Mouse (Mus musculus): ENCODE measurements at regions not wholly inside any gene's neighbourhood (a gene's known extent, or its start where the extent isn't known, plus 50 kb on each side); places are given as distances from the start of the nearest gene placed in this dataset.

DNA sequence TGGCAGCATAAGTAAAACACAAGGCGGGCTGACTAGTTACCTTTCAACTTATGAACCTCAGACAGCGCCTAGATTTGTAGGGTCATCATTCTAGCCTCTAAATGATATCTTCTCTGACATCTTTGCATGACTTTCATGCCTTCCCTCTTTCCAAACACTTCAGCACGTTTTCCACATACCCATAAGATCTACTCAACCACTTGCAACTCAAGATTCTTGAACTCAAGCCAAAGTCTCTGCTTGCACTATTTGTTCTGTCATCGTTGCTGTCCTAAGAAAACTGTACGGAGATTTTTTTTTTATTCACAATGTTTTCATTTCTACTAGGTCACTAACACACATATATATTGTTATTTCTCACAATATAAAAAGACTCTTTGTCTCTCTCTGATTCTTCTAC is 150.8 kb upstream of the Lsm8 start:
- no peak for TF ChIP-seq EP300 (IDR thresholded peaks at IDR 0.05; ENCODE audit: low read depth)
- no peak for TF ChIP-seq CTCF (IDR thresholded peaks at IDR 0.05; ENCODE audit: low read depth)
- no peak overlapping the region for H3K27ac ChIP-seq
- no peaks in the 10 kb centered on the region for H3K9me3 ChIP-seq (ENCODE audit: control insufficient read depth, low read length)
- no peak overlapping the region for H3K4me3 ChIP-seq (ENCODE audit: insufficient read depth in 1 of 2, low read depth in 2 of 2, low read length in 2 of 2)
- H3K9ac ChIP-seq (replicated peaks), result no peak overlapping the region
- no peak overlapping the region for H3K4me2 ChIP-seq (ENCODE audit: low read depth)
- ATAC-seq (ENCODE audit: insufficient read depth) (no peak), DNase-seq (ENCODE audit: low read depth in 3 of 3, low spot score in 3 of 3) (no peak)
- H3K4me1 ChIP-seq (replicated peaks; ENCODE audit: control insufficient read depth in 2 of 2, insufficient read depth in 2 of 2, low read length in 1 of 2), result no peaks in the 10 kb centered on the region
- H3K27me3 ChIP-seq (ENCODE audit: control insufficient read depth, insufficient read depth, low read length), result no peaks in the 10 kb centered on the region
- H3K36me3 ChIP-seq (replicated peaks; ENCODE audit: control insufficient read depth, insufficient read depth, low read depth), result no peaks in the 10 kb centered on the region
- 58% methylated on average over 5 of the region's 5 CpGs for WGBS (ENCODE audit: insufficient replicate concordance)

DNA sequence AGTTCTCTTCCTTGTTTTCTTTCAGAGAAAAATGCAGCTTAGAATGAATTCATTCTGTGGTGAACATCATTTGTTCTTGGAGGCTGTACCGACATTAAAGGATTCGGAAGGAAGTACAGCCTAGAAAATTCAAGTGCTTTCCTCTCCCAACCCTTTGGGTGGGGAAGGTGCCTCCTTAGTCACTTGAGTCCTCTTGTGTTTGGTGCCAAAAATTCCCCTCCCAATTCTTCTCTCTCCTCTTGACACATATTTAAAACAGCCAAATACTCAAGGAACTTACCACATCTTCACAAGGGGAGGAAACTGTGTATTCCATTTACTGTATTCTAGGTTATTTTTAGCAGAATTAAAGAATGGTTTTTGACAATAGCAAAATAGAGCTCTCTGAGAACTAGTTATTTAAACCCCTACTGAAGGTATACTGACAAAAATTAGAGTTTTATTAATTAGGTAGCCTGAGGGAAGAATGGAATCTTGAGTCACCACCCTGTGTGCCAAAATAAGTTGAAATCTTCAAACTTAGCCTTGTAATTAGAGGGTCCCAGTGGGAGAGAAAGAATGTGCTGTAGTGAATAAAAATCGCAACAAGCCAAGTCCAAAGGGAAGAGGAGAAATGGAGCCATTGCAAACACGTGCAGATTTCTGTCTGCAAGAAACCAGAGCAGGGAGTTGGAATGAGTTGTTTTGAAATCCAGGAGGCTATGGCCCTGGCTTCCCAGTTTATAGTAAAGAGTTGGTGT is 149.2 kb upstream of the Lsm8 start:
- DNase-seq (ENCODE audit: low read depth in 3 of 3, low spot score in 3 of 3), result no peak
- 40% methylated on average over 4 of the region's 4 CpGs for WGBS (ENCODE audit: insufficient replicate concordance)
- no peak overlapping the region for H3K4me3 ChIP-seq (ENCODE audit: insufficient read depth in 1 of 2, low read depth in 2 of 2, low read length in 2 of 2)

GRCm38 (mm10) chr6:18699729-18700386 is 148.5 kb upstream of the Lsm8 start:
- no peak overlapping the region for H3K4me3 ChIP-seq (ENCODE audit: insufficient read depth in 1 of 2, low read depth in 2 of 2, low read length in 2 of 2)
- no peak for DNase-seq (ENCODE audit: low read depth in 3 of 3, low spot score in 3 of 3)
- ATAC-seq (ENCODE audit: insufficient read depth), result no peak
- H3K9ac ChIP-seq (replicated peaks), result no peak overlapping the region
- WGBS (ENCODE audit: insufficient replicate concordance), result 23% methylated on average over 12 of the region's 12 CpGs
- no peaks in the 10 kb centered on the region for H3K36me3 ChIP-seq (replicated peaks; ENCODE audit: control insufficient read depth, insufficient read depth, low read depth)
- no peaks in the 10 kb centered on the region for H3K9me3 ChIP-seq (ENCODE audit: control insufficient read depth, low read length)
- H3K27ac ChIP-seq, result no peak overlapping the region
- TF ChIP-seq EP300 (IDR thresholded peaks at IDR 0.05; ENCODE audit: low read depth) (no peak), CTCF (IDR thresholded peaks at IDR 0.05; ENCODE audit: low read depth) (no peak)
- no peaks in the 10 kb centered on the region for H3K4me1 ChIP-seq (replicated peaks; ENCODE audit: control insufficient read depth in 2 of 2, insufficient read depth in 2 of 2, low read length in 1 of 2)
- H3K4me2 ChIP-seq (ENCODE audit: low read depth), result no peak overlapping the region
- no peaks in the 10 kb centered on the region for H3K27me3 ChIP-seq (ENCODE audit: control insufficient read depth, insufficient read depth, low read length)

More for the DNA sequence above, 149.2 kb upstream of the Lsm8 start:
- no peaks in the 10 kb centered on the region for H3K27me3 ChIP-seq (ENCODE audit: control insufficient read depth, insufficient read depth, low read length)
- no peaks in the 10 kb centered on the region for H3K36me3 ChIP-seq (replicated peaks; ENCODE audit: control insufficient read depth, insufficient read depth, low read depth)
- no peak overlapping the region for H3K9ac ChIP-seq (replicated peaks)
- no peak overlapping the region for H3K4me2 ChIP-seq (ENCODE audit: low read depth)
- no peak overlapping the region for H3K27ac ChIP-seq
- TF ChIP-seq CTCF (IDR thresholded peaks at IDR 0.05; ENCODE audit: low read depth), result no peak
- TF ChIP-seq EP300 (IDR thresholded peaks at IDR 0.05; ENCODE audit: low read depth), result no peak
- H3K4me1 ChIP-seq (replicated peaks; ENCODE audit: control insufficient read depth in 2 of 2, insufficient read depth in 2 of 2, low read length in 1 of 2), result no peaks in the 10 kb centered on the region
- ATAC-seq (ENCODE audit: insufficient read depth), result no peak
- no peaks in the 10 kb centered on the region for H3K9me3 ChIP-seq (ENCODE audit: control insufficient read depth, low read length)

DNA sequence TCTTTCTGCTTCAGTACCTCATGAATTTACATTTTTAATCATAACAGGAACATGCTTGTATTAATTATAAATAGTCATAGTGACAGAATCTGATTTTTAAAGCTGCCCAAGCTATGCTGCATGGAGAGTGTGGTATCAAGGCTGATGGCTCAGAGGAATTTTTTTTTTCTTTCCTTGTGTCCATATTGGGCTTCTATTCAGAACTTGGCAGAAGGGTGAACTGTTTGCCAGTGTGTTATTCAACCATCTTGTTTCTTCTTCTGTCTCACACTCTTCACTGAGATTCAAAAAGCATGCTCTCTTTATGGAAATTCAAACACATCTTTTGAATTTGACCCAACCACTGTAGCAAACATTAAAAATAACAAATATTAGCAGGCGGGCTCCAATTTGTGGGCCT is 137.6 kb upstream of the Lsm8 start:
- 53% methylated on average over 1 of the region's 1 CpGs for WGBS (ENCODE audit: insufficient replicate concordance)
- DNase-seq (ENCODE audit: low read depth in 3 of 3, low spot score in 3 of 3) (no peak), ATAC-seq (ENCODE audit: insufficient read depth) (no peak)
- TF ChIP-seq EP300 (IDR thresholded peaks at IDR 0.05; ENCODE audit: low read depth) (no peak), CTCF (IDR thresholded peaks at IDR 0.05; ENCODE audit: low read depth) (no peak)
- H3K36me3 ChIP-seq (replicated peaks; ENCODE audit: control insufficient read depth, insufficient read depth, low read depth), result no peaks in the 10 kb centered on the region
- no peaks in the 10 kb centered on the region for H3K27me3 ChIP-seq (ENCODE audit: control insufficient read depth, insufficient read depth, low read length)
- no peaks in the 10 kb centered on the region for H3K9me3 ChIP-seq (ENCODE audit: control insufficient read depth, low read length)
- no peak overlapping the region for H3K27ac ChIP-seq
- H3K4me1 ChIP-seq (replicated peaks; ENCODE audit: control insufficient read depth in 2 of 2, insufficient read depth in 2 of 2, low read length in 1 of 2), result no peaks in the 10 kb centered on the region
- no peak overlapping the region for H3K9ac ChIP-seq (replicated peaks)
- H3K4me2 ChIP-seq (ENCODE audit: low read depth), result no peak overlapping the region
- no peak overlapping the region for H3K4me3 ChIP-seq (ENCODE audit: insufficient read depth in 1 of 2, low read depth in 2 of 2, low read length in 2 of 2)

GRCm38 (mm10) chr6:18748859-18749258 is 99.5 kb upstream of the Lsm8 start:
- Histone ChIP-seq H3K4me1 (replicated peaks; ENCODE audit: control insufficient read depth in 2 of 2, insufficient read depth in 2 of 2, low read length in 1 of 2) (no peaks in the 10 kb centered on the region), H3K9me3 (ENCODE audit: control insufficient read depth, low read length) (no peaks in the 10 kb centered on the region), H3K4me3 (ENCODE audit: insufficient read depth in 1 of 2, low read depth in 2 of 2, low read length in 2 of 2) (no peak overlapping the region), H3K27me3 (ENCODE audit: control insufficient read depth, insufficient read depth, low read length) (no peaks in the 10 kb centered on the region), H3K27ac (no peak overlapping the region), H3K36me3 (replicated peaks; ENCODE audit: control insufficient read depth, insufficient read depth, low read depth) (no peaks in the 10 kb centered on the region), H3K9ac (replicated peaks) (no peak overlapping the region), H3K4me2 (ENCODE audit: low read depth) (no peak overlapping the region)
- ATAC-seq (ENCODE audit: insufficient read depth), result no peak
- DNase-seq (ENCODE audit: low read depth in 3 of 3, low spot score in 3 of 3), result no peak
- no peak for TF ChIP-seq EP300 (IDR thresholded peaks at IDR 0.05; ENCODE audit: low read depth)
- no peak for TF ChIP-seq CTCF (IDR thresholded peaks at IDR 0.05; ENCODE audit: low read depth)
- WGBS (ENCODE audit: insufficient replicate concordance), result 58% methylated on average over 2 of the region's 2 CpGs

Measured in liver, embryonic 14.5 days (tissue).